Mouse (Mus musculus) midbrain, embryonic 14.5 days (tissue): Measurements from ENCODE around the gene Trim30b. TPM values are rescaled to one million over a fixed set of nuclear protein-coding genes. Genes with fewer than 3 reads are reported as not detected.

Experiments used
- polyA plus RNA-seq: library from polyadenylated mRNA; unstranded; fragments of >200 nt; fragmentation: Nextera tagmentation; extraction: Ambion mirVana; gene quantifications from 2 replicates; pipeline ENCODE4 v1.2.1, GENCODE M21; 2014

The Trim30b gene
- polyA plus RNA-seq, 1 experiment from 2014 or later: 0.07 TPM

Other genes starting within 250 kb of the Trim30b start
- not detected in 2 replicates for gene Ubqln5, start 240.1 kb downstream of the Trim30b start, polyA plus RNA-seq
- not detected in 2 replicates for gene Olfr643, start 232.5 kb downstream of the Trim30b start, polyA plus RNA-seq
- not detected in 2 replicates for gene Ubqln3, start 226.6 kb downstream of the Trim30b start, polyA plus RNA-seq
- gene Ubqlnl, start 219.3 kb downstream of the Trim30b start, polyA plus RNA-seq: not detected in 2 replicates
- gene Olfm5, start 205.1 kb downstream of the Trim30b start, polyA plus RNA-seq: not detected in 2 replicates
- 0.50 and 0.74 TPM in 2 replicates for gene Olfr648, start 186.5 kb downstream of the Trim30b start, polyA plus RNA-seq
- gene Olfr649, start 173.9 kb downstream of the Trim30b start, polyA plus RNA-seq: not detected in 2 replicates
- gene Trim6, start 151.1 kb downstream of the Trim30b start, polyA plus RNA-seq: 0.19 and 0.59 TPM in 2 replicates
- 0.38 and 1.4 TPM in 2 replicates for gene Trim34a, start 125.4 kb downstream of the Trim30b start, polyA plus RNA-seq
- 0.11 TPM in 1 of 2 replicates, not detected in the other for gene Trim5, start 81.8 kb downstream of the Trim30b start, polyA plus RNA-seq
- gene Trim12a, start 54.4 kb downstream of the Trim30b start, polyA plus RNA-seq: 1.1 and 1.6 TPM in 2 replicates
- not detected in 2 replicates for gene Trim34b, start 40.4 kb downstream of the Trim30b start, polyA plus RNA-seq
- 1.0 and 1.4 TPM in 2 replicates for gene Trim12c, start 16.5 kb downstream of the Trim30b start, polyA plus RNA-seq
- 0.32 TPM in 1 of 2 replicates, not detected in the other for gene Trim30c, start 31.0 kb upstream of the Trim30b start, polyA plus RNA-seq
- 0.18 and 2.0 TPM in 2 replicates for gene Trim30a, start 95.3 kb upstream of the Trim30b start, polyA plus RNA-seq
- 0.19 and 0.66 TPM in 2 replicates for gene Trim30d, start 138.0 kb upstream of the Trim30b start, polyA plus RNA-seq
- gene Olfr651, start 180.2 kb upstream of the Trim30b start, polyA plus RNA-seq: not detected in 2 replicates
- gene Olfr652, start 191.0 kb upstream of the Trim30b start, polyA plus RNA-seq: not detected in 2 replicates
- gene Olfr653, start 207.4 kb upstream of the Trim30b start, polyA plus RNA-seq: not detected in 2 replicates
- gene Olfr654, start 217.1 kb upstream of the Trim30b start, polyA plus RNA-seq: not detected in 2 replicates
- gene Olfr655, start 231.9 kb upstream of the Trim30b start, polyA plus RNA-seq: not detected in 2 replicates
- gene Olfr656, start 244.1 kb upstream of the Trim30b start, polyA plus RNA-seq: not detected in 2 replicates